Mouse (Mus musculus) testis, postnatal 14 days (tissue): ENCODE results near the gene Cd59b.

Experiments used
- DNase-seq: peaks from one replicate; pipeline ENCODE4 v3.0.0; 2021; ENCODE audit warnings: low spot score

Gene Cd59b

GRCm38 (mm10) chr2:104119097-104119496 is 49.4 kb downstream of the Cd59b start:
- DNase-seq = no peak

DNA sequence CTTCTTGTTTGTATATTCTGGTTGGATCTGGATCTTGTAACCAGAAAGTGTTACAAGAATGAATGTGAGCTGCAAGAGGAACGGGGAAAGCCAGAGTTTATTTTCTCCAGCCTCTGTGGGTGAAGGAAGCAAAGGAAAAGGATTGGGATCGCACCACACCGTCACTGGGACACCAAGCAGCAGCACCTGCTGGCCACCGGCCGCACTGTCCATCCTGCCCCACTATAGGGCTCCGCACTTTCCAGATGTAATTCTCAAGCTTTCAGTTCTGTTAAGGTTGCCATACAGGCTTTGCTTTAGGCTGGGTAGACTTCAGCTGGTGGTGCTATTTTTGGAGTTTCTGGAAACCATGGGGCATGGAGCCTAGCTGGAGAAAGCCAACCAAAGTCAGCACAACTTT is 50.7 kb downstream of the Cd59b start:
- no peak for DNase-seq

DNA sequence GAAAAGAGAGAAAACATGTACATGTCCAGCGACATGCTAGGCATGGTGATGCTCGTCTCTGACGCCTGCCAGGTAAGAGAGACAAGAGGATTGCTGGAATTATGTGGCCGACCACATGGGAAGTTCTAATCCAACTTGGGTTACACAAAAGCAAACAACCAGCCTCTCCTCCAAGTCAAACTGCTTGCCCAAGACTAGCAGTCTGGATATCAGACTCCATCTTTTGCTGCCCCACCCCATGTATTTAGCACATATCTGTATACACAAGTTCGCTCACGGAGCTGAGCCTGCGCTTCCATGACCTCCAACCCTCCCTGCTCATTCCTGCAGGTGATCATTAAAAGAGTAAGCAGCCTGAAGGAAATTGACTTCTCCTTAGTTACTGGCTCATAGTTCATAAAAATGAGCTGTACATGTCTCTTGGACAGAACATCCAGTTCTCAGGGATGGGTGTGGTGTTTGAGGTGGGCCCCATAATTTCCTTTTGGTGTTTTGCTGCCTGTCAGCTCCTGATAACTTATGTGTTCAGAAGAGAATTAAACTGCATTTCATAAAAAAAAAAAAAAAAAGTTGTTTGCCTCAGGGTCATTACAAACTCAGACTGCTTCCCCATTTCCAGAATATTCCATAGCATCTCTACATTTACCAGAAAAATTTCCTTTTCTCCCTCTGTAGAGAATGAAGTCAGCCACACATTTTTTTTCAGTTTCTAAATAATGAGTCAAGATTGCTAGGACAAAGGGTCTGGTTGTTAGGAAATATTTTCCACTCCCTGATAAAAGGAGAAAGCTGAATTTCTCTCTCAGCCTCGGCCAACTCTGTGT is 52.2 kb downstream of the Cd59b start:
- no peak for DNase-seq

DNA sequence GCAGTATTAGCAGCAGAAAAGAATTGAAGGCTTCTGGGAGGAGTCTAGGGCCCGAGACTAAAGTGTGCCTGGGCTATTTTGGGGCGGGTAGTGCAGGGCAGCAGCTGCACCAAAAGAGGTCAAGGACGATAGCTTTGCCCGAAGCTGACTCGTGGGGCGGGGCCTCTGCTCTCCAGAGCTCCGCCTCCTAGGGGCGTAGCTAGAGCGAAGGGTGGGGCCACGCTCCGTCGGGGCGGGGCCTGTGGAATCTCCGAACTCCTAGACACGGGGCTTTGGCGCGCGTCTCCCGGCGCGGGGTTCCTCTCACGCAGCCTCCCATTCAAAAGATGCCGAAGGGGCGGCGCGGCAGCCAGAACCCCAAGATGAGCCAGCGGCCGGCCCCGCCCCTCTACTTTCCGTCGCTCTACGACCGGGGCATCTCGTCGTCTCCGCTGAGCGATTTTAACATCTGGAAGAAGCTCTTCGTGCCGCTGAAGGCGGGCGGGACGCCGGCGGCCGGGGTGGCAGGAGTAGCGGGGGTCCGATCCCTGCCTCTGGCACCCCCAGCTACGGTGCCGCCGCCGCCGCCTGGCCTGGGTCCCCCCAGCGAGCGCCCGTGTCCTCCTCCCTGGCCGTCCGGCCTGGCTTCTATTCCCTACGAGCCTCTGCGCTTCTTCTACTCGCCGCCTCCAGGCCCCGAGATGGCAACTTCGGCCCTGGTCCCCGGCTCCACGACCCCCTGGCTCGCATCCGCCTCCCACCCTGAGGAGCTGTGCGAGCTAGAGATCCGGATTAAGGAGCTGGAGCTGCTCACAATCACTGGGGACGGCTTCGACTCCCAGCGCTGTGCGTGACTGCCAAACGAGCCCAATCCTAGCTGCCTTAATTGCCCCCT is 53.1 kb downstream of the Cd59b start, which contains the start of gene A930018P22Rik:
A930018P22Rik (plus strand) TSS at position 265 of the 874 bp plus-strand sequence.
- DNase-seq = peak; percentile 93

DNA sequence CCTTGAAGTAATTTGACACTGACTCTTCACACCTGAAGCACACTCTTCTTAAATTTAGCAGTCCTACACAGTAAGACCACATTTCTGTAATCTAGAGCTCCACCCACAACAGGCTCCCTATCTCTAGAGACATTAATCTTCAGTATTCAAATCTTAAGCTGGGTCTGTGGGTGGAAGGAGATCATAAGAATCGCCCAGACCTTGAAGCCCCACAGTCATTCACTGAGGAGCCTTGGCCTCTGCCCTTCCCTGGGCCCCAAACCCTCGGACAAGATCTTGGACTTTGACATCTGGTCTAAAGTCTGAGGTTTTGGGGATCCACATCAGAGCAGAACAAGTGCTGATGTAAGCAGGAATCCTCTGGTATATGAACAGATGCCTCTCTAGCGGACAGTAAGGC is 53.9 kb downstream of the Cd59b start:
- DNase-seq = no peak

- no peak for DNase-seq
Measured at GRCm38 (mm10) chr2:104124071-104124470, 54.4 kb downstream of the Cd59b start.

GRCm38 (mm10) chr2:104128803-104129531 is 59.3 kb downstream of the Cd59b start:
- no peak for DNase-seq

DNA sequence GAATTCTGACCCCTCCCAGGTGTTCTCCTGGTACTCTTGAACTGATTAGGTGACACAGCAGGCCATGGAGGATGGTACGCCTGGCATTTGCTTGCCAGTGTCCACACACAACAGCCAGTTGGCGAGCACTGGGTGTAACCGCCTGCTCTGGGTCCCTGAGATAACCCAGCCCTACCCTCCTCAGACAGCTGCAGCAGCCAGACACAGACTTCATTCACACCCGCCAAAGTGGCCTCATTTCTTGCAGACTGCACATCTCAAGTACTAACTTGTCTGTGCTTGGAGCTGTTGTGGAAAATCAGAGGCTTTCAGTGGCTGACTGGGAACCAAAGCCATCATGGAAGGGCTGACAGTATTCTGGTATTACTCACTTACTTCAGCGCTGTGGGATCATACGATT is 60.5 kb downstream of the Cd59b start:
- DNase-seq = no peak

DNA sequence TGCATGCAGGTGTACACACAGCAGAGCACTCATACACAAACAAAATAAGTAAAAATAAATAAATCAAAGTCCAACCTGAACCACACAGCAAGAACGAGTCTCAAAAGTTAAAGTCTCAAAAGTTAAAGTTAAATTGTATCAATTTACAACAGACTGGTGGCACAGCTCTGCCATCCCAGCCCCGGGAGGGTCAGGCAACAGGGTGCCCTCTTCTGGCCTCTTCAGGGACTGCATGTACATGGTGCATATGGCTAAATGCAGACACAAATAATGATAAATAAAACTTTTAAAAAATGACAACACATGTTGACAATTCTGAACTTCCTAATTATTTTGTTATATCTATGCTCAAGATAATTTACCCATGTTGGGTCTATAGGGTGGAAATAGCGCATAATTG is 61.3 kb downstream of the Cd59b start:
- peak; percentile 43 for DNase-seq

- no peak for DNase-seq
Measured at GRCm38 (mm10) chr2:104132266-104132859, 62.7 kb downstream of the Cd59b start.

DNA sequence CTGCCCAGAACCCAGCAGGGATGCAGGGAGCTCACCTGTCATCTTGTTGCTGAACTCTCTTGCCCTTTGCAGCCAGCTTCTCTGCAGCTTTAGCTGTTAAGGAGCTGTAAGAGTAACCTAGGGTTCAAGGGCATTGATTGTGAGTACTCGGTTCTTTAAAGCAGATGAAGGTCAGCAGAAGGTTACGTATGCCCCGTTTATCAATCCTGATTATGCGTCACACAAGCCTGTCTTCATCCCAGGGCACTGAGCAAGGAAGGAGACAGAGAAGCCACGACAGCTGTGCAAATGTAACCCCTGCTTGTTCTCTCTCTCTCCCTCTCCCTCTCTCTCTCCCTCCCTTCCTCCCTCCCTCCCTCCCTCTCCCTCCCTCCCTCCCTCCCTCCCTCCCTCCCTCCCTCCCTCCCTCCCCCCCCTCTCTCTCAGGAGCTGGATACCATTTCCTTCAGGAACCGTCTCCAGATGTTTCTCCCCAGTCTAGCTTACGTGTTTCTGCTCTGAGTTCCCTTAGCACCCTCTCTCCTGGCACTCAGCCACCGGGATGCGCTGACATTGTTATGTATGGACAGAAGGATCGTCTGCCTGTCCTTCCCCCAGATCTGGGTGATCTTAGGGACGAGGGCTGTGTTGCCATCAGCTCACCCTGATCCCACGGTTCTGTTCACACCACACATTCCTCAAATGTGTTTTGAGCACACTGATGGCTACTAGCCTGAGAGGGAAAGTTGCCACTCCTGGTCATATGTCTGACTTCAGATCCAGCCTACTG is 63.6 kb downstream of the Cd59b start:
- no peak for DNase-seq

- peak; percentile 49 for DNase-seq
Measured at GRCm38 (mm10) chr2:104134150-104135056, 64.8 kb downstream of the Cd59b start.

- no peak for DNase-seq
Measured at GRCm38 (mm10) chr2:104135920-104136319, 66.3 kb downstream of the Cd59b start.
